In the genomic region with DNA sequence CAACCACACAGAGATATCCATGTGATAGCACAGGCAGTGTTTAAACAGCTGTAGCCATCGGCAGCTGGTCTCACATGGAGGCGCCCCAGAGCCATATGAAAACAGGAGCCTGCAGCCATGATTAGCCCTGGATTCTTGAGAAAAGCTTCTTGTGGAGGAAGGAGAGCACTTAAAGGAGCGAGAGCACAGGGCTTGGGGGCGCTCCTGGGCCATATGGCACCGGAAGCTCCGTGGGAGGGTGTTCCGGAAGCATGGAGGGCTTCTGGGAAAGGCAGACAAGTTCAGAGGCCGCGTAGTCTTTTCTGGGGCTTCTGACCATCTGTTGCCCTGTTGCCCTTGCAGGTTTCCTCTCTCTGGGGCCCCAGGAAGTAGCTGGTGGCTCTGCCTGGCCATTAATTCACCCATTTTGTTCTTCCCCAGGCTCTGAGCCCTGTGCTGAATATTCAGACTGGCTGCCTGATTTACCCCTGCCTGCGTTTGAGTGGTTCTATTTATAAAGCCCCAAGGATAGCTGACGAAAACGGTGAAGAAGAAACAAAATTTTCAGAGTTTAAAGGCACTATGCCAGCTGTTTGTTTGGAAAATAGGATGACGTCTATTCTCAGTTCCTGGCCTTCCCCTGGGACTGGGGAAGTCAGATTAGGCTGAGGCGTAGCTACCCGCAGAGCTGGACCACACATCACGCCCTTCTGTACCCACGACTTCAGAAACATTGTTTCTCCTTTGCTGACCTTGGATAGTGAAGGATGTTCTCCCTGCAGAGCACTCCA, we compare ENCODE assay signal across 8 mouse cellular contexts. TPM values are rescaled to one million over a fixed set of nuclear protein-coding genes. Genes with fewer than 3 reads are reported as not detected.
DNase-seq lines count a peak whose midpoint lies in the region; ATAC-seq and TF ChIP-seq lines count a peak whose summit lies in the region.

No protein-coding gene starts in this region.

- H3K9me3 ChIP-seq in liver, embryonic 11.5 days (ENCODE audit: control insufficient read depth, low read length) = no peaks in the 10 kb centered on the region
- no peaks in the 10 kb centered on the region for H3K9me3 ChIP-seq in stomach, embryonic 14.5 days (ENCODE audit: control insufficient read depth, low read depth, low read length)

- DNase-seq in lung, adult 18-20 months = peak; percentile 44 to 56
- DNase-seq in lung, postnatal 25 days (ENCODE audit: low spot score) = no peak
- DNase-seq in heart, postnatal 4 days = peak; percentile 55
- DNase-seq in liver, embryonic 11.5 days (ENCODE audit: low spot score) = peak; percentile 53
- no peak for DNase-seq in cerebellum, adult 2 months
- no peak for DNase-seq in urinary bladder, postnatal 25 days (ENCODE audit: low spot score)

- TF ChIP-seq CTCF in cerebellum, adult 2 months (IDR thresholded peaks at IDR 0.05; ENCODE audit: borderline replicate concordance, insufficient read depth, low read depth, low read length) = no peak

- no peaks in the 10 kb centered on the region for H3K27me3 ChIP-seq in liver, embryonic 11.5 days (replicated peaks; ENCODE audit: control insufficient read depth, insufficient read depth, low read length)
- no peaks in the 10 kb centered on the region for H3K27me3 ChIP-seq in stomach, embryonic 14.5 days (ENCODE audit: control insufficient read depth, insufficient read depth, low read length)
- no peaks in the 10 kb centered on the region for H3K27me3 ChIP-seq in cerebellum, adult 2 months (ENCODE audit: control insufficient read depth, insufficient read depth, low read length)

- 44% methylated on average over 17 of the region's 17 CpGs for WGBS in liver, embryonic 11.5 days
- WGBS in stomach, embryonic 14.5 days = 52% methylated on average over 17 of the region's 17 CpGs
- WGBS in cerebellum, adult 2 months = 42% methylated on average over 17 of the region's 17 CpGs

- TF ChIP-seq POLR2A in cerebellum, adult 2 months (IDR thresholded peaks at IDR 0.05; ENCODE audit: borderline replicate concordance, insufficient read depth, low read length) = no peak

- peak; percentile 78 for ATAC-seq in common myeloid progenitor, adult 5-6 weeks (replicated peaks; ENCODE audit: low read depth, poor library complexity, severe bottlenecking)
- peak; percentile 56; the same call in 1 of the 2 replicates for ATAC-seq in liver, embryonic 11.5 days (replicated peaks; ENCODE audit: low FRiP score)
- ATAC-seq in stomach, embryonic 14.5 days (ENCODE audit: insufficient number of reproducible peaks, insufficient read depth, low FRiP score, low read depth) = no peak

- peak overlapping the region; percentile 3; the same call in 1 of the 2 replicates for H3K4me2 ChIP-seq in liver, embryonic 11.5 days
- no peak overlapping the region for H3K4me2 ChIP-seq in stomach, embryonic 14.5 days (replicated peaks; ENCODE audit: low read depth, low read length)

- no peaks in the 10 kb centered on the region for H3K36me3 ChIP-seq in liver, embryonic 11.5 days (ENCODE audit: control insufficient read depth, insufficient read depth, low read length)
- H3K36me3 ChIP-seq in stomach, embryonic 14.5 days (ENCODE audit: control insufficient read depth, insufficient read depth, low read length) = no peaks in the 10 kb centered on the region

- peak overlapping the region; percentile 36 for H3K27ac ChIP-seq in liver, embryonic 11.5 days (ENCODE audit: low read depth, low read length)
- peak overlapping the region; percentile 16; the same call in 1 of the 2 replicates for H3K27ac ChIP-seq in stomach, embryonic 14.5 days (ENCODE audit: low read length)
- no peak overlapping the region for H3K27ac ChIP-seq in cerebellum, adult 2 months (ENCODE audit: insufficient read depth, low read length)

- H3K4me1 ChIP-seq in liver, embryonic 11.5 days (replicated peaks; ENCODE audit: control insufficient read depth, insufficient read depth, low read length) = no peaks in the 10 kb centered on the region; the same call in 1 of the 2 replicates
- H3K4me1 ChIP-seq in stomach, embryonic 14.5 days (ENCODE audit: control insufficient read depth, insufficient read depth, low read length) = 0 out of 2 replicates have a peak, but pooled peaks cover under 1% of the 10 kb centered on the region
- no peaks in the 10 kb centered on the region for H3K4me1 ChIP-seq in cerebellum, adult 2 months (ENCODE audit: control insufficient read depth, insufficient read depth, low read length)

- no peak overlapping the region for H3K9ac ChIP-seq in liver, embryonic 11.5 days (ENCODE audit: low read depth, low read length)
- no peak overlapping the region for H3K9ac ChIP-seq in stomach, embryonic 14.5 days (replicated peaks; ENCODE audit: low read depth, low read length)

- no peak overlapping the region for H3K4me3 ChIP-seq in liver, embryonic 11.5 days (ENCODE audit: low read depth, low read length)
- no peak overlapping the region for H3K4me3 ChIP-seq in stomach, embryonic 14.5 days (ENCODE audit: low read depth, low read length)
- H3K4me3 ChIP-seq in cerebellum, adult 2 months (replicated peaks; ENCODE audit: insufficient read depth, low read depth, low read length) = no peak overlapping the region

RNA-seq across cellular contexts. Expression of a gene that starts 45.8 kb away (rescaled TPM):
- total RNA-seq in common myeloid progenitor, adult 5-6 weeks (2017) = 202 and 227 TPM in 2 replicates
- 10 to 100 TPM; 83.9 to 85.6 TPM for total RNA-seq in heart, postnatal 4 days (2021)
- polyA plus RNA-seq in liver, embryonic 11.5 days (2014; fragmentation: Nextera tagmentation; extraction: Ambion mirVana) = 211 and 226 TPM in 2 replicates
- 206 and 221 TPM in 2 replicates for polyA plus RNA-seq in stomach, embryonic 14.5 days (2014; fragmentation: Nextera tagmentation; extraction: Ambion mirVana)
- polyA plus RNA-seq in cerebellum, adult 2 months (2012; rRNA removed) = 66.8 and 66.9 TPM in 2 replicates

RNA-seq across cellular contexts. Expression of a gene that starts 46.2 kb away (rescaled TPM):
- 17.2 and 20.0 TPM in 2 replicates for total RNA-seq in common myeloid progenitor, adult 5-6 weeks (2017)
- total RNA-seq in heart, postnatal 4 days (2021) = 10 to 100 TPM; 25.3 to 29.2 TPM
- polyA plus RNA-seq in liver, embryonic 11.5 days (2014; fragmentation: Nextera tagmentation; extraction: Ambion mirVana) = 26.1 and 26.2 TPM in 2 replicates
- 31.6 and 36.6 TPM in 2 replicates for polyA plus RNA-seq in stomach, embryonic 14.5 days (2014; fragmentation: Nextera tagmentation; extraction: Ambion mirVana)
- polyA plus RNA-seq in cerebellum, adult 2 months (2012; rRNA removed) = 99.5 and 99.6 TPM in 2 replicates

Comparison
In these comparisons a context has a peak if more than half of its experiments do, and no peak if none do; other contexts are left out.
1. DNase-seq: peak in lung, adult 18-20 months (2 of 2), heart, postnatal 4 days (single experiment) and liver, embryonic 11.5 days (single experiment); none in lung, postnatal 25 days (single experiment), cerebellum, adult 2 months (0 of 2) and urinary bladder, postnatal 25 days (single experiment).